Mouse (Mus musculus) T-helper 2 cell (primary cell): ENCODE data around the gene Serpina1b.
"Not testable (repeated sequence)": the region's sequence is repeated elsewhere in the genome, so short reads cannot be mapped to it uniquely, and the experiment has no call there.

ENCODE experiments used
- in situ Hi-C: fragments of 300-600 bp; cut with MboI, MseI; formaldehyde crosslinking; loops from one replicate; pipeline ENCODE4 v1.15.1; 2025; ENCODE audit warnings: high pct_unique_total_duplicates

Gene Serpina1b

DNA sequence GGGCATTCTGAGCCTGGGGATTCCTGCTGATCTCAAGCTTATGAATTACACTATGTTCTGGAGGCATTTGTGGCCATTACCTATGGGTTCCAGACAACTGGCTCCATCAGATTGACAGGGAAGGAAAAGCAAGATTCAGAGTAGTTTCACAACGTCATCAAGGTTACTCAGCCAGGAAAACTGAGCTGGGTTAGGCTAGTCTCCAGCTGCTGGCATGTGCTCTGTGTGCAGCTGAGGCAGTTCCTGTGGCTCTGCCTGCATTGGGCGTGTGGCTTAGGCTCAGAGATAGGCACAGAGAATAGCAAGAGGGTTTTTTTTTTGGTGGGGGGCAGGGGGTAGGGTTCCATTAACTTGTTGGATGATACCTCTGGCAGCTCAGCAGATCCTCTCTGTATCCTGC, 124.6 kb downstream of the Serpina1b start:
- in situ Hi-C loops, result no loop called here

- in situ Hi-C loops, result no loop called here
These were observed 129.9 kb downstream of the Serpina1b start for GRCm38 (mm10) chr12:103700144-103700750.

DNA sequence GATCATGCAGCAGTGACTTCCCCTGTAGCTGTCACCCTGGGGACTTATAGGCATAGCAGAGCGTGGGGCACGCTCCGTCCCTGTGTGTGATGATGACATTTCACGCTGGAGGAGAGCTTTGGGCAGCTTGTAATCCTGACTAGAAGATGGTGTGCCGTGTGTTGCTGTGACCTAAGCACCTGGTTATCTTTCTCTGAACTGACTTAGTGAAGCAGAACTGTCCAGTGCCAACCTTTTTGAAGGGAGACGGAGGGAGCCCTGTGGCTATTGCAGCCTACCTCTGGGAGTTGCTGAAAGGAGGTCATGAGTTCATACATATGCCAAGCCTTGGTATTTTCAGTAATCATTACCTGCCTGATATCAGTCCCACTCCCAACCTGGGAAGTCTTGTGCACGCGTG, 134.7 kb downstream of the Serpina1b start, which contains the start of gene Serpina1f:
Gene Serpina1f (minus strand): TSS at position 101 of the 400 bp plus-strand sequence.
- in situ Hi-C loops, result no loop called here

DNA sequence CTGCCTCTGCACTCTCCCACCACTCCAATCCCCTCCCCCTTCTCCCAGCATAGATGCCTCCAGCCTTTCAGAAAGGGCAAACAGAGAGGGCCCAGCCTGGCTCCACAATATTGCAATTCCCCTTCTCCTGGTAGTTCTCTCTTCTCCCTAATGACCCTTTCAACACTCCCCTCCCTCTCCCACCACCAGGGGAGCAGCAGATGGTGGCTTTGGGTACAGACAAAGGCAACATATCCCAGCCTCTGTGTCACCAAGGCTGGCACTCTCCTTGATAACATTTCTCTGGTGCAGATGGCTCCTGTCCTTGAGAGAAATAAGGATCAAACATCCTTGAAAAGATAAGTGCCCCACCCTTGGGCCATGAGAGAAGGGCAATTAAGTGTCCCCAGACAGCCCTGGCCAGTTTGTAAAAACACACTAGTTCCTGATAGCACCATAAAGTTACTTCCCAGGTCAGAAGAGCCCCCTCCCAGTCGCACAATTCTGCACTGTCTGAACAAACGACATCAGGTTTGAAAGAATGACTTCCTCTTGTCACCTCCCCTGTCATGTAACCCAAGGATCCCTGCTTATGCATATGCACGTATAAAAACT, 141.9 kb downstream of the Serpina1b start:
- in situ Hi-C loops, result no loop called here

GRCm38 (mm10) chr12:103687021-103687420, 143.2 kb downstream of the Serpina1b start:
- in situ Hi-C loops, result no loop called here

DNA sequence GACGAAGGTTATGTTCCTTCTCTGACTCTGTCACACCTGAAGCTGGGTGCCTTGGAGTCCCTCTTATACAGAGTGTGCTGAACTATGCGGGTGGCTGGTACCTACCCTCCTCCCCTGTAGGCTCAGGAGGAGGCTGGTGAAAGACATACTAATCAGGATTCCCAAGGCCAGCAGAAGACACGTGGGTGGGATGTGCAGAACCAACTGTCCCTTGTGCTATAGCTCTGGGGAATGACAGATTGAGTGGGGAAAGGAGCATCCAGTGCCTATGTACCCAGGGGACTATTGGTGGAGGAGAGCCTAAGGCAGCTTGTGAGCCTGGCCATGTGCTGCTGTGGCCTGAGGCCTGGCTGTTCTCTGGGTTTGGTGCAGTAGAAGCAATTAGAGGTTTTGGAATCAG, 144.1 kb downstream of the Serpina1b start:
- in situ Hi-C loops, result no loop called here

GRCm38 (mm10) chr12:103685386-103685785, 144.8 kb downstream of the Serpina1b start:
- in situ Hi-C loops, result no loop called here

- in situ Hi-C loops, result no loop called here
These were observed 146.4 kb downstream of the Serpina1b start for GRCm38 (mm10) chr12:103683775-103684174.

GRCm38 (mm10) chr12:103681739-103682138, 148.4 kb downstream of the Serpina1b start:
- in situ Hi-C loops, result no loop called here

GRCm38 (mm10) chr12:103681169-103681568, 149.0 kb downstream of the Serpina1b start:
- in situ Hi-C loops, result no loop called here

GRCm38 (mm10) chr12:103679853-103680252, 150.3 kb downstream of the Serpina1b start:
- in situ Hi-C loops, result not testable (repeated sequence)
